ENCODE assay signal across 28 mouse cellular contexts in the genomic region with DNA sequence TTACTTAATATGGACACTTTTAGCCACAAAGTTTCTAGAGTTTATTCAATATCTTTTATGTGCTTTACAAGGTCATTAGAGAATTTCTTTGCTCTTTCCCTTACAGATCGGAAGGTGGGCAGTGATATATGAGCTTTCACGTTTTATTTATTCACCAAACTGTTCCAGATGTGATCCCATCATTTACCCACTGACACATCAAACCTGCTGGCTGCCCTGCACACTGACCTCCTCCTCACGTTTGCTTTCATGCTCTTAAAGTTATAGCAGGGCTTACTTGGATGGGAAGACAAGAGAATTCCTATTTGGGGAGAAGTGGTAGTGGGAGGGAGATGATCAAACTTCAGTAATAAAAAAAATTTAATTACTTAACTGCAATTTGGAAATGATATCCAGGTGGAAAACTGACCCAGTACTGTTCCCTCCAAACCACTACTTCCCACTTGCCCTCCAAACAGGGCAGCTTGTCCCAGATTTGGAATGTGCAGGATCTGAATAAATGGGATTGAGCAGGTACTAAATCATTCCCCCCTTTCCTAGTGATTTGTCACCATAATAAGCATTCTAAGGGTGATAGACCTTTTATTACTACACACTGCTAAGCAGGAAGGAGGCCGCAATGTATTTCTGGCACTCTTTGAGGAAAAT.
DNase-seq lines count a peak whose midpoint lies in the region; ATAC-seq and TF ChIP-seq lines count a peak whose summit lies in the region.
"Had no signal": no experiment of that assay in that cellular context is flagged by ENCODE, and none has a peak within 500 bp of the region (broad histone marks: within the 10 kb centered on the region; RNA-seq: fewer than 3 reads in every experiment).

No protein-coding gene starts in this region.

- no peak overlapping the region for H3K9ac ChIP-seq in kidney, postnatal 0 days (ENCODE audit: low read depth, low read length)
- no peak overlapping the region for H3K9ac ChIP-seq in hindbrain, embryonic 14.5 days
- H3K9ac ChIP-seq: forebrain, embryonic 13.5 days; heart, embryonic 13.5 days; hindbrain, embryonic 12.5 days; intestine, embryonic 15.5 days had no signal

- H3K27me3 ChIP-seq in kidney, postnatal 0 days (ENCODE audit: insufficient read depth, low read length): no peaks in the 10 kb centered on the region
- no peaks in the 10 kb centered on the region; the same call in 1 of the 2 replicates for H3K27me3 ChIP-seq in embryonic facial prominence, embryonic 10.5 days (replicated peaks; ENCODE audit: low read depth, poor library complexity, severe bottlenecking)
- no peaks in the 10 kb centered on the region for H3K27me3 ChIP-seq in hindbrain, embryonic 10.5 days (ENCODE audit: insufficient read depth, poor library complexity, severe bottlenecking)
- H3K27me3 ChIP-seq in hindbrain, embryonic 14.5 days (ENCODE audit: control insufficient read depth, insufficient read depth, low read length): no peaks in the 10 kb centered on the region
- H3K27me3 ChIP-seq: CH12.LX; forebrain, embryonic 13.5 days; heart, embryonic 13.5 days; hindbrain, embryonic 12.5 days; intestine, embryonic 15.5 days had no signal

- WGBS in kidney, postnatal 0 days: 35% methylated on average over 4 of the region's 4 CpGs
- 51% methylated on average over 4 of the region's 4 CpGs for WGBS in embryonic facial prominence, embryonic 10.5 days
- WGBS in hindbrain, embryonic 10.5 days: 61% methylated on average over 4 of the region's 4 CpGs
- 54% methylated on average over 4 of the region's 4 CpGs for WGBS in hindbrain, embryonic 14.5 days

- TF ChIP-seq CTCF in kidney, postnatal 0 days (IDR thresholded peaks at IDR 0.05; ENCODE audit: low read depth): no peak

- no peak overlapping the region for H3K4me3 ChIP-seq in kidney, postnatal 0 days (replicated peaks; ENCODE audit: low read depth, low read length)
- no peak overlapping the region for H3K4me3 ChIP-seq in embryonic facial prominence, embryonic 10.5 days
- no peak overlapping the region for H3K4me3 ChIP-seq in hindbrain, embryonic 10.5 days
- H3K4me3 ChIP-seq in hindbrain, embryonic 14.5 days (replicated peaks; ENCODE audit: low read length): no peak overlapping the region
- H3K4me3 ChIP-seq: forebrain, embryonic 10.5 days; forebrain, embryonic 13.5 days; heart, adult 2 months; heart, embryonic 10.5 days; heart, embryonic 13.5 days; hindbrain, embryonic 12.5 days; intestine, embryonic 15.5 days had no signal

- H3K4me2 ChIP-seq in kidney, postnatal 0 days (ENCODE audit: low read length): no peak overlapping the region
- no peak overlapping the region for H3K4me2 ChIP-seq in hindbrain, embryonic 14.5 days (replicated peaks)
- H3K4me2 ChIP-seq: forebrain, embryonic 13.5 days; heart, embryonic 13.5 days; hindbrain, embryonic 12.5 days; intestine, embryonic 15.5 days had no signal

- ATAC-seq in kidney, postnatal 0 days (replicated peaks; ENCODE audit: low FRiP score, low read depth): no peak
- ATAC-seq in hindbrain, embryonic 14.5 days (ENCODE audit: low FRiP score): no peak
- ATAC-seq: forebrain, embryonic 13.5 days; forebrain, embryonic 16.5 days; hindbrain, embryonic 16.5 days; intestine, embryonic 15.5 days; Patski had no signal

- peak; percentile 1 for DNase-seq in kidney, postnatal 0 days (ENCODE audit: low spot score)
- DNase-seq in kidney, postnatal 10 days: no peak
- DNase-seq in embryo, embryonic 10.5 days (ENCODE audit: low spot score): peak; percentile 40
- peak; percentile 9 for DNase-seq in embryonic facial prominence, embryonic 10.5 days (ENCODE audit: low spot score)
- no peak for DNase-seq in hindbrain, embryonic 10.5 days (ENCODE audit: low spot score)
- no peak for DNase-seq in frontal cortex, postnatal 10 days (ENCODE audit: low spot score in 2 of 2)
- no peak for DNase-seq in hindbrain, embryonic 14.5 days (ENCODE audit: low spot score)
- DNase-seq: adrenal gland, postnatal 10 days; adrenal gland, postnatal 36 days; B cell, adult 2 months; cerebellum, adult 18-20 months; cerebellum, adult 9-11 months; cerebellum, postnatal 25 days; gastrocnemius, postnatal 36 days; heart, adult 2 months; heart, postnatal 14 days; heart, postnatal 4 days had no signal

- no peaks in the 10 kb centered on the region for H3K4me1 ChIP-seq in kidney, postnatal 0 days (replicated peaks; ENCODE audit: insufficient read depth, low read length)
- H3K4me1 ChIP-seq in embryonic facial prominence, embryonic 10.5 days: no peaks in the 10 kb centered on the region
- H3K4me1 ChIP-seq in hindbrain, embryonic 10.5 days (replicated peaks): no peaks in the 10 kb centered on the region
- H3K4me1 ChIP-seq in hindbrain, embryonic 14.5 days (replicated peaks; ENCODE audit: control insufficient read depth, insufficient read depth, low read length): no peaks in the 10 kb centered on the region
- H3K4me1 ChIP-seq: forebrain, embryonic 10.5 days; forebrain, embryonic 13.5 days; heart, embryonic 10.5 days; heart, embryonic 13.5 days; hindbrain, embryonic 12.5 days; intestine, embryonic 15.5 days had no signal

- no peaks in the 10 kb centered on the region for H3K9me3 ChIP-seq in kidney, postnatal 0 days (replicated peaks; ENCODE audit: low read length)
- no peaks in the 10 kb centered on the region for H3K9me3 ChIP-seq in embryonic facial prominence, embryonic 10.5 days
- no peaks in the 10 kb centered on the region for H3K9me3 ChIP-seq in hindbrain, embryonic 10.5 days
- no peaks in the 10 kb centered on the region for H3K9me3 ChIP-seq in hindbrain, embryonic 14.5 days (ENCODE audit: control insufficient read depth, low read length)
- H3K9me3 ChIP-seq: forebrain, embryonic 10.5 days; forebrain, embryonic 13.5 days; G1E; heart, embryonic 10.5 days; heart, embryonic 13.5 days; hindbrain, embryonic 12.5 days; intestine, embryonic 15.5 days had no signal

- H3K27ac ChIP-seq in kidney, postnatal 0 days: no peak overlapping the region
- no peak overlapping the region for H3K27ac ChIP-seq in embryonic facial prominence, embryonic 10.5 days (replicated peaks)
- H3K27ac ChIP-seq in hindbrain, embryonic 10.5 days: no peak overlapping the region
- no peak overlapping the region for H3K27ac ChIP-seq in hindbrain, embryonic 14.5 days
- H3K27ac ChIP-seq: forebrain, embryonic 10.5 days; forebrain, embryonic 13.5 days; heart, adult 2 months; heart, embryonic 10.5 days; heart, embryonic 13.5 days; hindbrain, embryonic 12.5 days; intestine, embryonic 15.5 days had no signal

- H3K36me3 ChIP-seq in kidney, postnatal 0 days (ENCODE audit: insufficient read depth, low read length): no peaks in the 10 kb centered on the region
- no peaks in the 10 kb centered on the region for H3K36me3 ChIP-seq in embryonic facial prominence, embryonic 10.5 days (replicated peaks)
- H3K36me3 ChIP-seq in hindbrain, embryonic 10.5 days: no peaks in the 10 kb centered on the region
- no peaks in the 10 kb centered on the region for H3K36me3 ChIP-seq in hindbrain, embryonic 14.5 days (replicated peaks; ENCODE audit: control insufficient read depth, insufficient read depth)
- H3K36me3 ChIP-seq: forebrain, embryonic 10.5 days; G1E; heart, embryonic 10.5 days; heart, embryonic 13.5 days; hindbrain, embryonic 12.5 days; intestine, embryonic 15.5 days had no signal

Comparison
In these comparisons a context has a peak if more than half of its experiments do, and no peak if none do; other contexts are left out.
1. DNase-seq: peak in kidney, postnatal 0 days (single experiment), embryo, embryonic 10.5 days (single experiment) and embryonic facial prominence, embryonic 10.5 days (single experiment); none in kidney, postnatal 10 days (single experiment), hindbrain, embryonic 10.5 days (single experiment), frontal cortex, postnatal 10 days (0 of 2) and hindbrain, embryonic 14.5 days (single experiment).